Mouse (Mus musculus) mouse embryonic stem cell (cell line): ENCODE measurements around the gene Hbp1.

Experiments
- in situ Hi-C, 2 experiments: fragments of 300-500 bp; cut with MboI; formaldehyde crosslinking; loops; 1 replicate in 1 of 2; 3 replicates in 1 of 2; pipeline ENCODE4 v1.14.3; 2019 to 2020; ENCODE audit warnings: low sequenced_read_pairs in 2 of 2, low pct_unique_long_range_greater_than_20kb in 1 of 2, mixed read lengths in 1 of 2; ENCODE audit not compliant: unreplicated experiment in 1 of 2

Gene Hbp1

GRCm38 (mm10) chr12:31925343-31925742 is 25.0 kb downstream of the Hbp1 start:
- in situ Hi-C loops: loop anchor here in 1 of 2 experiments (25.0 kb wide), 1 partner anchor 788 kb away; no protein-coding TSS in a partner anchor

- in situ Hi-C loops: no loop called here
These were observed 26.2 kb downstream of the Hbp1 start for GRCm38 (mm10) chr12:31924135-31924534.

- in situ Hi-C loops: no loop called here
These were observed 29.6 kb downstream of the Hbp1 start for GRCm38 (mm10) chr12:31920464-31921405.

- in situ Hi-C loops: loop anchor here (5.0 to 10.0 kb wide), 2 partner anchors 410 to 412 kb away; no protein-coding TSS in a partner anchor
These were observed 33.1 kb downstream of the Hbp1 start for GRCm38 (mm10) chr12:31917245-31917644.

- in situ Hi-C loops: loop anchor here (5.0 to 10.0 kb wide), 2 partner anchors 409 to 412 kb away; no protein-coding TSS in a partner anchor
These were observed 33.6 kb downstream of the Hbp1 start for GRCm38 (mm10) chr12:31916691-31917090.

- in situ Hi-C loops: loop anchor here in 1 of 2 experiments (10.0 kb wide), 1 partner anchor 409 kb away; no protein-coding TSS in a partner anchor
These were observed 36.7 kb downstream of the Hbp1 start for GRCm38 (mm10) chr12:31913614-31914013.

- in situ Hi-C loops: loop anchor here in 1 of 2 experiments (10.0 kb wide), 1 partner anchor 408 kb away; no protein-coding TSS in a partner anchor
These were observed 37.3 kb downstream of the Hbp1 start for GRCm38 (mm10) chr12:31912966-31913551.

- in situ Hi-C loops: no loop called here
These were observed 42.9 kb downstream of the Hbp1 start for GRCm38 (mm10) chr12:31907436-31907835.

GRCm38 (mm10) chr12:31905696-31906551 is 44.4 kb downstream of the Hbp1 start:
- in situ Hi-C loops: no loop called here

GRCm38 (mm10) chr12:31900391-31900914 is 49.9 kb downstream of the Hbp1 start:
- in situ Hi-C loops: no loop called here

- in situ Hi-C loops: no loop called here
These were observed 52.9 kb downstream of the Hbp1 start for GRCm38 (mm10) chr12:31897456-31897855.

- in situ Hi-C loops: no loop called here
These were observed 53.3 kb downstream of the Hbp1 start for GRCm38 (mm10) chr12:31896986-31897385.

- in situ Hi-C loops: no loop called here
These were observed 54.0 kb downstream of the Hbp1 start for GRCm38 (mm10) chr12:31896295-31896694.

GRCm38 (mm10) chr12:31895888-31896287 is 54.4 kb downstream of the Hbp1 start:
- in situ Hi-C loops: no loop called here

GRCm38 (mm10) chr12:31895095-31895734 is 55.1 kb downstream of the Hbp1 start:
- in situ Hi-C loops: no loop called here

GRCm38 (mm10) chr12:31892771-31893170 is 57.6 kb downstream of the Hbp1 start:
- in situ Hi-C loops: no loop called here

GRCm38 (mm10) chr12:31892079-31892478 is 58.3 kb downstream of the Hbp1 start:
- in situ Hi-C loops: no loop called here

- in situ Hi-C loops: no loop called here
These were observed 59.6 kb downstream of the Hbp1 start for GRCm38 (mm10) chr12:31890685-31891084.
